Mouse (Mus musculus) adrenal gland, adult 8-10 months (tissue): ENCODE measurements at regions not wholly inside any gene's neighbourhood (a gene's known extent, or its start where the extent isn't known, plus 50 kb on each side); places are given as distances from the start of the nearest gene placed in this dataset.
"Not testable (repeated sequence)": the region's sequence is repeated elsewhere in the genome, so short reads cannot be mapped to it uniquely, and the experiment has no call there.

Experiments
- DNase-seq: peaks from one replicate; pipeline ENCODE4 v3.0.0; 2022

DNA sequence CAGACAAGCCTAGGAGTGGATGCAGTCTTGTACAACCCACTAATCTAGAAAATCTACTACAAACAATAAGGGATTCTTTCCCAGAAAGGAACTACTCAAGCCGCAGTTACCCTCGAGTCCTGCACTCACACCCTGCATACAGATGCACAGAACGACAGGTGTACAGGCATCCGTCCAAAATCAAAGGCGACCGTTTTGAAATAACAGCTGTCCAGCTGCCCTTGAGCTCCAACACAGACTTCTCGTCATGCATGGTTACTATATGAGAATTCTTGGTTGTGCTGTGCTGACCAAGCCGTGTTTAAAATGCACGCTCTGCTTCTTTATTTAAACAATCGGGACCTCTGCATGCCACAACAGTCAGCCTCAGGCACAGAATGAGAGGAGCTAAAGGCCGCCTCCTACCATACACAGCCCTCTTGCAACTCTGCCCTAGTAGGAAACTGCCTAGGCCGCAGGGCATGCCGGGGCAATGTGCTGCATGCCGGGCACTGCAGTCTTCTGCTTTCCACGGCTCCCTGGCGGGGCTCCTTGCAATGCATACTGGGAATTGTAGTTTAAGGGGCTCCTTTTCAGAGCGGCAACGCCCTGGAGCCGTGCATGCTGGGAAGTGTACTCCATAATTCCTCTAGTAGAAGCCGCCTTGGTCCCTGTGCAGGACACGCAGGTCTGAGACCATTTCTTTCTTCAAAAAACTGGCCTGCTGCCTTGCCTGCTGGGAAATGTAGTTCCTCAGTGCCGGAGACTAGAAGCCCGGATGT is 237.4 kb upstream of the Myt1l start:
- DNase-seq, result peak; percentile 98

DNA sequence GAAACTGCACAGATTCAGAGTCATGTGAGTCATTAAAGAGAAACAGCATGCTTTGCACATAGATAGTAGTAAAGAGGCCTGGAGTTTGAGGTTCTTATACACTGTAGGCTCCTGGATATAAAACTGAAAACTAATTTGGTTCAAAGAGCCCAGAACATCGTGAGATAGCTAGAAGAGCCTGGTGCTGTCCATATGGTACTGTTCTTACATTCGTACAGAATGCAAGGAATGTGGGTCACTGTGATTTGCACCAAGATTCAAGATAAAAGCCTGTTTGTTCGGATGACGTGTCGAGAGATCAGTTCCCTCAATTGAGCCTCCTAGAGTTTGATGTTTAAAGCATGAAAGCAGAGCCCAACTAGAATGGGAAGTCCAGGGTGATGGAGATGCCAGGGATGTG is 230.2 kb upstream of the Myt1l start:
- no peak for DNase-seq

GRCm38 (mm10) chr12:29315636-29316035 is 212.5 kb upstream of the Myt1l start:
- DNase-seq, result peak; percentile 45

DNA sequence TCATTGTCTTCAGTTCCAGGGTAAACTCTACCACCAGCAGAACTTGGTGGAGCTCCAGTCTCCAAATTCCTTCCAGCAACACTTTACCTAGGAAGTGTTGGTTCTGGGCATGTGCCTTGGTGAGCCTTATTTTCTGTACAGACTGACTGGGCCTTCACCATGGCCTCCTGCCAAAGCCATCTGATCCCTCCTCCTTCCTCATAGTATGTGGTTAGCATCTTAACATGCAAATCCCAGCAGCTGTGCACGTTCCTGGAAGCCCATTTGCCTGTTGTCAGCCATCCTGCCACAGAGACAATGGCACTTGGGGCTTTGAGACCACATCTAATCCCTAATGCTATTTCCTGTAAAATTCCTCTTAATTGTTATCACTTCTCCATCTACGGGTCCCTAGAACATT is 206.7 kb upstream of the Myt1l start:
- DNase-seq, result no peak

DNA sequence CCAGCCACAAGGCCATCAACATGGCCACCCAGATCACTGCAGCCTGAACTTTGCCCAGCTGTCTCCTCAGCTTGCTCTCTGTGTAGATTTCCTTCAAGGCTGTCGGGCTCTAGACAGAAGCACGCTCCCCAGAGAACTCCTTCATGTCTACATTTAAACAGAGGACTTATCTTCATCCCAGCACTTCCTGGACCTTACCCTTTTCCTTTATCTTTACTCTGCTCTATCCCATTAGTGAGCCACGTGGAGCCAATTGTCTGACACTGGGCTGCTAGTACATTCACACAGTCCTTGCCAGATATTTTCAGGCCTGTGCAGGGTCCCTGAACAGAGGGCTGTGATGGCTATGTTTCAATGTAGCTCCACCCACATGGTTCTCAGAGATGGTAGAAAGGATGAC is 204.7 kb upstream of the Myt1l start:
- DNase-seq, result no peak

DNA sequence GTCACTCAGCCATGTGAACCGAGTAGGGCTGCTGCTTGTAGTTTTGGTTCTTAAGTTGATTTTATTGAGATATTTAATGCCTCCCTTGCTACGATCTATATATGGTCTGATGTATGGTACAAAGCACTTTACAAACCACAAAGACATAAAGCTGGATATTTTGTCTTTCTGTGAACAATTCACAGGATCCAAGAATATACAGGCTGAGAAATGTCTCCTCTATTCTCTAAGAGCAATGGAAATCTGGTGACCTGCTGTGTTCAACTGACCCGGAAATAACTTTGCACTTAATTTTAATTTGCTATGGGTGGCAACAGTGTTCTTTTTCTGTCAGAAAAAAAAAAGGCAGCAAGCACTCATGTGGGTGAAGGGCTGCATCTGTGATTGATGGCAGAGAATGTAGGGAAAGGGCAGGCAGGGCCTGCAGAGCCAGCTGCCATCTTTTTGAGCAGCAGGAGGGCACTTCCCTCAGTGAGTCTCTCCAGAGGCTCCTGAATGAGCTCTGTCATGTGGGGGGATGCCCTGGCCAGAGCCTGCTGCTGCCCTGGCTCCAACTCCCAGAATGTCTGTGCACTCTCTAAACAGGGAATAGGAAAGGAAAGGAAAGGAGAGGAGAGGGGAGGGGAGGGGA is 192.2 kb upstream of the Myt1l start:
- no peak for DNase-seq

- peak; percentile 29 for DNase-seq
Measured at GRCm38 (mm10) chr12:29337336-29337735, 190.8 kb upstream of the Myt1l start.

- DNase-seq, result no peak
Measured at GRCm38 (mm10) chr12:29341388-29341995, 186.7 kb upstream of the Myt1l start.

GRCm38 (mm10) chr12:29343147-29343852 is 184.9 kb upstream of the Myt1l start:
- no peak for DNase-seq

- no peak for DNase-seq
Measured at GRCm38 (mm10) chr12:29348698-29349097, 179.5 kb upstream of the Myt1l start.

DNA sequence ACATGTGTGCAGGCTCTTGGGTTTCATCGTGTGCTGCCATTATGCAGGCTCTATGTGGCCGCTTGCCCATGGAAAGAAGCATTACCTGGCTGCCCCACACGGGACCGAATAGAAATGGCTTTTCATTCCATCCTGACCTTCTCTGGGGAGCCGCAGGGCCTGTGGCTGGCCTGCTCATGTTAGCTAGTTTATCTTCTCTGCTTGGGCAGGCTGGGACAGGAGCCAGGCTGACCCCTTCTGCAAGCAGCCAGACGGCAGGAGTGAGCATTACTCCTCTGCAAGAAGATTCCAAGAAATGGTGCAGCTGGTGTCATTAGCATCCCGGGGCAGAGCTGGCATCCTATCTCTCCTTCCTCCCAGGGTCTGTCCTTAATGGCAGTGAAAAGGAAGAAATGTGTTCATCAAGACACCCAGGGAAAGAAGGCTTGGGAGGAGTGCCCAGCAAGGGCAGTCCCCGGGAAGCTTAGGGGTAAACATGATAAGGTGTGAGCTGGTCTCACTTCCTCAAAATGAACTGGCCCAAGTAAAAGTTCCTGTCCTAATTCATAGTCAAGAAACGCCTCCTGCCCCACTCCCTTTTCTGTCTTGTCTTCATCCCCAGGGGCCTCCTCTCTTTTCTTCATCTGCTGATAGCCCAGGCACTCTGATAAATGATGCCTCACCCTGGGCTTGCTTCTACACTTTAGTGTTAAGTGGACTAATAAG is 178.9 kb upstream of the Myt1l start:
- DNase-seq, result no peak

GRCm38 (mm10) chr12:29353777-29354496 is 174.2 kb upstream of the Myt1l start:
- DNase-seq, result no peak

DNA sequence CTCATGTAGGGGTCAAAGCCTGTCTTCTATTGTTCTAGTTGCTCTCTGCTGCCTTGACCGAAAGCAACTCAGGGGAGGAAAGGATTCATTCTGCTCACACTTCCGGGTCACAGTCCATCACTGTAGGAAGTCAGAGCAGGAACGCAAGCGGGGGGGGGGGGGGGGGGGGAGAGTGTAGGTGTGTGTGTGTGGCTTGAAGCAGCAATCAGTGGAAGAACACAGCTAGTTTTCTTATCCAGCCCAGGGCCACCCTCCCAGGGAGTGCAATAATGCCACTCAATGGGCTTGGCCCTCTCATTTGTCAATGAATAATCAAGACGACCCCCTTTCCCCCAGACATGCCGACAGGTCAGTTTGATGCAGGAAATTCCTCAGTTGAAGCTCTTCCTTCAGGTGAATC is 173.4 kb upstream of the Myt1l start:
- DNase-seq, result no peak

GRCm38 (mm10) chr12:29356681-29357397 is 171.3 kb upstream of the Myt1l start:
- no peak for DNase-seq

DNA sequence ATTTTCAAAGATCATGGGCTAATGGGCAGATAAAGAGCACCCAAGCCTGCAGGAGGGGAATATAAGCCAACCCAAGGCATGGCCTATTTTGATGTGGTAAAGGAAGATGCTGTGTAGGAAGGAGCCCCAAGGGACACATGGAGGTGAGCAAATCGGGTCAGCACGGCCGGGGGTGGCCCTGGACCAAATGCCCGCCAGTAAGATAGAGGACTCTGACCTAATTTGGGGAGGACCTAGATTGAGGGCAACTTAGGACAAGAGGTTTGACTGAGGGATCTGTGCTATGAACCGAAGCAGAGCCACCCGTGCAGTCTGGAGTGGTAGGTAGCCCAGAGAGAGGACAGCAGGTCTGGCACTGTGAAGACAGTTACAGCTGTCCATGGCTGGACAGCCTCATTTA is 166.9 kb upstream of the Myt1l start:
- DNase-seq, result no peak

- DNase-seq, result not testable (repeated sequence)
Measured at GRCm38 (mm10) chr12:29367741-29368106, 160.5 kb upstream of the Myt1l start.

DNA sequence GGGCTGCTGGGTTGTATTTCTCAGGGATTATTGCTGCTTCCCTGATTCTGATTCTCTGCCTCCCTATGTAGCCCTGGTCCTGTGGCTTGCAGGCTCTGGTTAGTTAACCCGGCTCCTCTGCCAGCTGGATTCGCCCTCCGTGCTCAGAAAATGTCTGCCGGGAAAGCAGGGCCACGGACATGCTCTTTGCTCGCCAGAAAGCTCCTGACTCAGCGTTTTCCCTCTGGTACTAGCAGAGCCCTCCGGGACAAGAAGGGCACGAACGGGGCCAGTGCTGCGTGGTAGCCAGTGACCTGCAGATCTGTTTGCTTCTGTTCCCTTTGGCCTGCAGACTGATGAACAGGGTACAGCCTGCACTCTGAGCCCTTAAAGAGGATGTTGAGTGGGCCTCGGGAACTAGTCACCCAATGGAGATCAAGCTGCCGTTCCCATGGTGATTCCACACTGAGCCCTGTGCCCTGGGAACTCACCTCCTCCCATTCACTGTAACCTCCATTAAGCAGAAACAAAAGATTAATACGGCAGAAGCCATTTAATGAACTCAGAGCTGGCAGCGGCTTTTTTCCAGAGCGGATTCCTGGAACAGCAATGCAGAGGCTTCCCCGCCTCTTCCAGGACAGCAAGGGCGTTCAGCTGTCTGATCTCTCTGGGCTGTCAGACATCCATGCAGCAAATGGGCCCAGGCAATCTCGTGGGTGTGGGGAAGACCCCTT is 159.9 kb upstream of the Myt1l start:
- peak; percentile 16 for DNase-seq

GRCm38 (mm10) chr12:29368820-29369175 is 159.4 kb upstream of the Myt1l start:
- no peak for DNase-seq

GRCm38 (mm10) chr12:29391756-29392155 is 136.4 kb upstream of the Myt1l start:
- DNase-seq, result no peak

- peak; percentile 50 for DNase-seq
Measured at GRCm38 (mm10) chr12:29394271-29394670, 133.9 kb upstream of the Myt1l start.

- DNase-seq, result no peak
Measured at GRCm38 (mm10) chr12:29394881-29395280, 133.3 kb upstream of the Myt1l start.
